Mouse (Mus musculus): Measurements from ENCODE around the gene Ckb.
A peak's percentile ranks its signal among the peaks of the same experiment; 100 is the strongest.
"Not testable (repeated sequence)": the region's sequence is repeated elsewhere in the genome, so short reads cannot be mapped to it uniquely, and the experiment has no call there.

The Ckb gene

DNA sequence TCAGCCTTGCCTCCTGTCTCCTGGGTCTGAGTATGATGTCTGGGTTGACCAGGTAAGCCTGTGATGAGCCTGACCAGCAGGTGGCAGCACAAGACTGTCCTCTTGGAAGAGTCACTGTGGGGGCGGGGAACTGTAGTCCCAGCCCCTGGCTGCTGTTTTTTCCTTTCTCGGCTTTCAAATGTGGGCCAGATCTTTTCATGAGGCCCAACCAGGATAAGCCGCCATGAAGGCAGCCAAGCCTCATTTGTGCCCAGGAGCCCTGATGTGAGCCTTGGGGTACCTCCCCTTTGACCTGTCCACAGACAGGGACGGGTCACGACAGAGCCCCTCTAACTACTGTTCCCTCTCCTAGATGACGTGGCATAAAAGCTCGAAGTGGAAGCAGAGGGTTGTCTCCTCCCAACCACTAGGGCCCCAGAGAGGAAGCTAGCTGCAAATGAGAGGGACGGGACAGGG lies 3.7 kb downstream of the Ckb start:
- peak; percentile 96 to 100 for DNase-seq

DNA sequence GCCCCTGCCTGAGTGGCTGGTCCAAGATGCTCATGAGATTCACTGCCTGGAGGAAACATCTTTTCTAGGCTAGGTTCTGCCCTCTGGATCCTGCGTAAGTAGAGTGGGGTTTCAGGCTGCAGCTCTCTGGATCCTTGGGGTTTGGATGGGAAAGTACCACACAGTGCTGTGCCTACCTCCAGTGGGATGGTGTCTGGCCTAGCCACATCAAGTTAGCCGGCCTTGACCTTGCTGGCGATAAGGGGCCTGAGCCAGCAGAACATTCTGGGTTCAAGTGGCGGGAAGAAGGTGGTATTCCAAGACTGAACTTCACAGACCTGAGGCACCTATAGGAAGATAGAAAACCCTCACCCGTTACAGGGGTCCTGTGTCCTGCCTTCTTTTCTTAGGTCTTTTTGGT lies 4.7 kb downstream of the Ckb start:
- peak in 1 of 2 experiments; percentile 32 for DNase-seq

DNA sequence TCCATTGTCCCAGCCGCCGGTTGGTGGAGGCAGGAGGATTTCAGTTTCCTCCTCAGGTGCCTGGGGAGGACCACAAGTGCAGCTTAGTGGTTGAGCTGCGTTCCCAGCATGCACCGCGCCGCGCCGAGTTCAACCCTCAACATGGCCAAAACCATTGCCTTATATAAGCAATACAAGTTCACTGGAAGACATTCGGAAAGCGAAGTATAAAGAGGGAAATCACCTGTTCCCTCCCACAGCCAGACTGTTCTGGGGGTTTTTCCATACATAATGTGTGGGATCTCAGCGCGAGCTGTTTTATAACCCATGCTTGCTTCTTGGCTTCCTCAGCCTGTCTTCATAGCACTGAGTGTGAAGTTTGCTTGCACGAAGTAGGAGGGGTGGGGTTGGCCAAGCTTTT lies 5.8 kb downstream of the Ckb start:
- no peak for DNase-seq

DNA sequence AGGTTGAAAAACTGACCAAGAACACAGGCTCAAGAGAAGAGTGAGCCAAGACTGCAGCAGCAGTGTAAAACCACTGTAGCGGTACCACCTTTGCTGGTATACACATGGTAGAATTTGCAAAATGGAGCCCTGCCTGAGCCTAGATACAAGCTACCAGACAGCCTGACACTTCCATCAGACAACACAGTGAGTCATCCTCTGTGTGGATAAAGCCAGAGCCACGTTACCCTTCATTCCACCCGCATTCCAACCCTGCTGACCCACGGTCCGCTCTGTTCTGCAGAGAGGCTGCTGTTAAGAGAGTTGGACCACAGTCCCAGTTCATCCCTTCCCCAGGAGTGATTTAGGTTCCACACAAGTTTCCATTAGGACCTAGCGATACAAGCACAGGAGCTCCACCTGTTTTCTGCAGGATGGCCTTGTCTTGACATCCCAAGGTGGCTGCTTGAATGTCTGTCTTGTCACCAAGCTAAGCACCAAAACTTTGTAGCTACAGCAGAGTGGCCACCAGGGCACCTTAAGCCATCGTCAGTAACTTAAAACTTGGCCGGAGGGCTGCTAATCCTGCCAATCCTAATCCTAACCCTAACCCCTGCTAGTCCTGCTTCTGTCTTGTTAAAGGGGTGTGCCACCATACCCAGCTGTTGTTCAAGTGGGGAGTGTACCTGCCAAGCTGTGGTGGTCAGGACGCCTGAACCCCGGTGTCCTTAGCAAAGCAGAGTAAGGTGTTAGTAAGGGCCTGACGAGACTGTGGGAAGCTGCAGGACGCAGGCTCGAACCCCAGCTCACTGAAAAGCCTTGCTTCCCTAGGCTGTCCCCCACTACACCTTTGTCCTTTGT lies 6.9 kb downstream of the Ckb start:
- DNase-seq, result peak in 1 of 2 experiments; percentile 36

DNA sequence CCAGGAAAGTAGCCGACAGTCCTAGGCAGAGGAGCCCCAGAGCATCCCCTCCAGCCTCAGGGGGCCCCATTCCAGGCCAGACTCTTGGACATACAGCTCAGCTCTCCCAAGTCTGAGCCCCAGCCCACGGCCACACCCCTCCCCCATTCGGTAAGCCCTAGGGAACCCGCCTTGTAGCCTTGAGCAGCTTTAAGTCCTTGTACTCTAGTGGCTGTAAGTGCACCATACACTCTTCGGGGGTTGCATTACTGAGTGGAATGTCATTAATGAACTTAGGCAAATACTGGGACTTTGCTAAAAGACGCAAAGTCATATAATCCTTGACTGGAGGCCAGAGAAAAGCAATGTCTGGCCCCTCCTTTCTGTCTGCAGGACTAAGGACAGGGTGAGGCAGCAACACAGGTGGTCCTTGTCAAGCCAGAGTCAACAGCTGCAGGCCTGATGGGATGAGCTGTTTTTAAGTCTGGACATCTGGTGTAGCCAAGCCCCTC lies 7.9 kb downstream of the Ckb start:
- DNase-seq, result peak in 1 of 2 experiments; percentile 54

DNA sequence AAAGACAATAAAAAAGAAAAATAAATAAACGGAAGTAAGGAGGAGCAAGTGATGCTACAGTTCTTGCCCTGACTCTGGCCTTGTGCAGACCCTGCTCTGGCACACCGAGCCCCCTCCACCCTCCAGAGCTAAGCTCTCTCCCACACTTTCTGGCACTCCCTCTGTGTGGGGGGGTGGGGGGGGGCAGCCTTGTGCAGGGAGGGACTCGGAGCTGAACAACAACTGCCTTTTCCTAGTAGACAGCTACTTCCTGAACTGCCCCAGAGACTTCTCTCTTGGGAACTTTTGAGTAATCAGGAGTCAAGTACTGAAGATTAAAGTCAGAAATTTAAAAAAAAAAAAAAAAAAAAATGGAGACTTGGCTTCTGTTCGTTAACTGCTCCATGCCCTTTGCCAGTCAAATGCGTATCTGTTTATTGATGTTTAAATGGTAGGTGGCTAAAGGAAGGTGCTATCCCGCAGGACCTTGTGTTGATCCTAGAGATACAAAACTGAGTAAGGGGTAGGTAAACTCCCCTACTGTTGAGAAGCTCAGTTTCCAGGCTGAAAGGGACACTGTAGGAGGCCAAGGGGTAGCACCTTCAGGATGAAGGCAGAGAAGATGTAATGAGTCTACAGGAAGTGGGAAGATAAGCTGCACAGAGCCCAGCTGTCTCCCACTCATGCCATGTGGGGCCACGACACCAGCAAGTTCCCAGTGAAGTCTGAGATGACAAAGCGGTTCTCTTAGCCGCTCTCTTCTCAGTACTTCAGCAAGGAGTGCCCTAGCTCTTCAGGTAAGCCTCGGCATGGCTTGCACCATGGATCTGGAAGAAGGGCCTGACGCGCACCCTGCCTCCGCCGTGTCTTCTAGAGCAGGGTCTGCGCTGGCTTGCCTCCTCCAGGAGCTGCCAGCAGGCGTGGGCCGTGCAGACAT lies 8.7 kb downstream of the Ckb start:
- no peak for DNase-seq

DNA sequence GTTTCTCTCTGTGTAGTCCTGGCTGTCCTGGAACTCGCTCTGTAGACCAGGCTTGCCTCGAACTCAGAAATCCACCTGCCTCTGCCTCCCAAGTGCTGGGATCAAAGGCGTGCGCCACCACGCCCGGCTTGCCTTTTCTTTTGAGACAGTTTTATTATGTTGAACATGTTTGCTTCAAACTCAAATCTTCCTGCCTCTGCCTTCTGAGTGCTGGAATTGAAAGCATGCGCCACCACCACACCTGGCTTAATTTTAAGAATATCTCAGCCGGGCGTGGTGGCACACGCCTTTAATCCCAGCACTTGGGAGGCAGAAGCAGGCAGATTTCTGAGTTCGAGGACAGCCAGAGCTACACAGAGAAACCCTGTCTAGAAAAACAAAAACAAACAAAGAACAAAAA lies 10.6 kb downstream of the Ckb start:
- not testable (repeated sequence) for DNase-seq

DNA sequence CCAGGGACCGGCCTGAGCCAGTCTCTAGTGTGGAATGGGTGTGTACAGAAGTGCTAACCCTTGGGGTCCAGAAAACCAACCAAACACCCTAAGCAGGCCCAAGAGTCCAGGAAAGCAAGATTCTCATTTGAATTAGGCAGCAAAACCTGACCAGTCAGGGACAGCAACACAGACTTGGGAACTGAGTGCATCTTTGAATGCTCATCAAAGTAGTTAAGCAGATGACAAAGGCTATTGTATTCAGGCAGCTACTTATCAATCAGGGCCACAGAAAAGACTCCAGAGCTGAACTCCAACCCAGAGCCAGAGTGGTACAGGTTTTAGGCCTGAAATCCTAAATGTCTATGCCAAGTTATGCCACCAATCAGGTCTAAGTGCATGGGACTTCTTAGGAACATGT lies 11.5 kb downstream of the Ckb start:
- no peak for DNase-seq

DNA sequence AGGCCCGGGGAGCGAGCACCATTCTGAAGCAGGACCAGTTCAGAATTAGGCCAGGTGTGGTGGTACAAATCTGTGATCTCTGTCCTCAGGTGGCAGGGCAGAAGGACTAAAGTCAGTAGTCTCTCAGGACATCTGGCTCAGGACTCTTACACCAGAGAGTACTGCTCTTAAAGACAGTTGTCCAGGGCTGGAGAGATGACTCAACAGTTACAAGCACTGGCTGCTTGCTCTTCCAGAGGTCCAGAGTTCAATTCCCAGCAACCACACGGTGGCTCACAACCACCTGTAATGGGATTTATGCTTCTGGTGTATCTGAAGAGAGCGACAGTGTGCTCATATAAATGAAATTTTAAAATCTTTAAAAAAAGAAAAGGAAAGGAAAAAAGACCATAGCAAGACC lies 12.8 kb downstream of the Ckb start:
- DNase-seq, result peak in 1 of 2 experiments; percentile 38

DNA sequence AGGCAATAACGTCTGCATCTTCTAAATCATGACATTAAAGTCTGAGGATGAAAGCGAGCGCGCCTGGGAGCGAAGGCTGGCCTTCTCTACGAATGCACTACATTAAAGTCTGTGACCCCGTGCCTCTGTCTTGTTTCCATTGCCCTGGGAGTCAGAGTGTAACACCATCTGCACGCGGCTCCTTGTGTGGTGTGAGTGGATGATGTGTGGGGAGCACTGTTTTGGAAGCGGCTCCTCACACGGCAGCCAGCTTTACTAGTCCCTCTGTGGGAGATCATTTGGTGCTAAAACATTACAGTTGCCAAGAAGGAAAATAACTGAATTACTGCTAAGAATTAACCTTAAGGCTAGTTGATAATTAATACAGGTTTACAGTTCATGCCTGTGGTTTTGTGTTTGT lies 16.4 kb downstream of the Ckb start:
- peak; percentile 52 to 83 for DNase-seq

DNA sequence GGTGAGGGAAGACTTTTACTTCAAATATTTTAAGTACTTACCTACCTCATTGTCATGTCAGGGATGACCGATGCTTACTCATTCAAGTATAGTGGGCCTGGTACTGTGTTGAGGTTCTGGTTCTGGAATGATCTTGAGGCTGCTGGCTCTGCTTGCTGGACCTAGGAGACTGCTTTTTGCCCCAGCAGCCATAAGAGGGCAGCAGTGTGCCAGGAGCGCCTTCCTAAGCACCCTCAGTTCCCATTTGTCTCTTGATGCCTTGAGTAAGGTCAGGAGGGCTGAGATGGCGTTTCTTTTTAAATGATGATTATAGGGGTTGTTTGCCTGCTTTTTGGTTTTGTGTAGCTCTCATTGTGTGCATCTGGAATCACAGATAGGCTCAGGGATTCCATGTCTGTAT lies 18.7 kb downstream of the Ckb start:
- DNase-seq, result peak; percentile 78 to 79

DNA sequence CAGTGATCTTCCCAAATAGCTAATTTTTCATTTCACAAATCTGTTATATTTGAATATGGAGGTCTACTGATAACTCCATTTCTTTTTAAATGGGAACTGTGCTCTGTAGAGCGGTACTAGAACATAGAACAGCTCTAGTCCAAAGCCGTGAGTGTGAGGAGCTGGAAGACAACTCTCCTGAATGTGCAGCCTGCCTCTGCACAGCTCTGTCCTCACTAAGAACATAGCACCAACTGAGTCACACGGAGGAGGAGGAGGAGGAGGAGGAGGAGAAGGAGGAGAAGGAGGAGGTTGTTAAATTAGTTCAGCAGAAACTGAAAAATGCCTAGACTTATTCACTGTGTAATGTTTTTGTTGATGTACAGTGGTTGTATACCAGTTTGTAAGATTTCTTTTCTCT lies 19.2 kb downstream of the Ckb start:
- DNase-seq, result no peak

DNA sequence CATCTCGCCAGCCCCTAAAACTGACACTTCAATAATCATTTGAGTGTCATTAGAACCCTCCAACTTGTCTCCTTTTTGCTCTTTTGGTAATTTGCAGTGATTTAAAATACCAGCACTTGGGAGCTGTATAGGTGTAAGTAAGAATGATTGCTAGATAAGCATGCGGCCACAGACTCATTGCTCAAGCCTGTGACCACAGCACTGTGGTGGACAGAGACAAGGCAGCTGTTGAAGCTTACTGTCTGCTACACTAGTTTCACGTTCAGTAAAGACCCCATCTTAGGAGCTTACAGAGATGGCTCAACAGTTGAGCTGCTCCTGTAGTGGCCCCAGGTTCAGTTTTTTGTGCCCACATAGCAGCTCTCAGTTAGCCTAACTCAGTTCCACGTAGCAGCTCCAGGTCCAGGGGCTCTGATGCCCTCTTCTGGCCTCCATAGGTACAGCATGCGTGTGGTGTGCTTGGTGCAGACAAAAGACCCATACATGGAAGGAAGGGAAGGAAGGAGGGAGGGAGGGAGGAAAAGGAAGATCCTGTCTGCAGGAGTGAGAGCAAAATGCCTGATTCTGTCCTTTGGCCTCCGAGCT lies 24.0 kb downstream of the Ckb start:
- peak; percentile 58 to 69 for DNase-seq

Data from kidney, postnatal 25 days (tissue).